Mouse (Mus musculus): ENCODE measurements around the gene Gm30191. TPM values are rescaled to one million over a fixed set of nuclear protein-coding genes. Genes with fewer than 3 reads are reported as not detected.

Gene Gm30191
- not detected in 2 replicates for polyA plus RNA-seq (2015; fragmentation: Nextera tagmentation; extraction: Ambion mirVana)

- peak within 1 kb of the TSS; percentile 63 for H3K4me3 ChIP-seq (ENCODE audit: low read length)
- H3K9ac ChIP-seq (ENCODE audit: low read depth, low read length) = peak within 1 kb of the TSS; percentile 26; the same call in 1 of the 2 replicates
These were observed at the start of gene Gm30191 for GRCm38 (mm10) chr4:134246719-134247258. Gene Gm30191 (plus strand): TSS chr4:134246935.

GRCm38 (mm10) chr4:134199371-134199770, 47.4 kb upstream of the Gm30191 start:
- Histone ChIP-seq H3K9me3 (ENCODE audit: control insufficient read depth, low read length) (no peaks in the 10 kb centered on the region), H3K36me3 (ENCODE audit: control insufficient read depth, insufficient read depth, low read length) (no peaks in the 10 kb centered on the region), H3K4me3 (ENCODE audit: low read length) (no peak overlapping the region), H3K4me2 (ENCODE audit: low read depth, low read length) (no peak overlapping the region), H3K4me1 (ENCODE audit: control insufficient read depth, insufficient read depth, low read length) (no peaks in the 10 kb centered on the region), H3K27me3 (replicated peaks; ENCODE audit: control insufficient read depth, insufficient read depth, low read length) (no peaks in the 10 kb centered on the region), H3K27ac (ENCODE audit: low read length) (no peak overlapping the region), H3K9ac (ENCODE audit: low read depth, low read length) (no peak overlapping the region)
- ATAC-seq = no peak
- 78% methylated on average over 2 of the region's 2 CpGs for WGBS

More at GRCm38 (mm10) chr4:134246719-134247258, at the start of gene Gm30191:
- WGBS = 70% methylated on average over 7 of the region's 7 CpGs
- H3K4me1 ChIP-seq (ENCODE audit: control insufficient read depth, insufficient read depth, low read length) = peaks cover 28% of the 10 kb centered on the region
- peaks cover 31% of the 10 kb centered on the region for H3K27me3 ChIP-seq (replicated peaks; ENCODE audit: control insufficient read depth, insufficient read depth, low read length)
- no peak within 1 kb of the TSS for H3K27ac ChIP-seq (ENCODE audit: low read length)
- no peaks in the 10 kb centered on the region for H3K36me3 ChIP-seq (ENCODE audit: control insufficient read depth, insufficient read depth, low read length)
- H3K9me3 ChIP-seq (ENCODE audit: control insufficient read depth, low read length) = no peaks in the 10 kb centered on the region
- H3K4me2 ChIP-seq (ENCODE audit: low read depth, low read length) = peak within 1 kb of the TSS; percentile 84
- ATAC-seq = no peak

DNA sequence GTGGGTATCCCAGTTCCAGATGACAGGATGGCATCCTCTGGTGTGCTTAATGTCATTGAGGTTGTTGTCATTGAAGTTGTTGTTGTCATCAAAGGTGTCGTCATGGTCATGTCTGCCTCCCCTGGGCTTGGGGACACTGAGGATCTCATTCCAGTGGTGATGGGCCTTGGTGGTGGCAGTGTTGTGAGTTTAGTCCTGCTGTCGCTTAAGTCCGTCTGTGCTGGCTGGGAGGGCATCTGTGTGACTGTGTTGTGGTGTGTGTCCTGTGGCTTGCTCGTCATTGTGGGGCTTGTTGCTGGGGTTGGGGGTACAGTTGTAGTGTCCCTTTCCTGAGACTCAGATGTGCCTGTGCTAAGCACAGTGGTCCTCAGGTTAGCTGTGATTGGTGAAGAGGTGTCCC, 43.8 kb upstream of the Gm30191 start, which contains the start of gene Gm7534:
Gene Gm7534, minus strand, starts transcription at position 101 of the 400 bp plus-strand sequence.
- no peak for ATAC-seq
- Histone ChIP-seq H3K9me3 (ENCODE audit: control insufficient read depth, low read length) (no peaks in the 10 kb centered on the region), H3K27ac (ENCODE audit: low read length) (no peak within 1 kb of the TSS), H3K4me1 (ENCODE audit: control insufficient read depth, insufficient read depth, low read length) (no peaks in the 10 kb centered on the region), H3K36me3 (ENCODE audit: control insufficient read depth, insufficient read depth, low read length) (no peaks in the 10 kb centered on the region), H3K9ac (ENCODE audit: low read depth, low read length) (no peak within 1 kb of the TSS), H3K4me2 (ENCODE audit: low read depth, low read length) (no peak within 1 kb of the TSS), H3K27me3 (replicated peaks; ENCODE audit: control insufficient read depth, insufficient read depth, low read length) (no peaks in the 10 kb centered on the region), H3K4me3 (ENCODE audit: low read length) (no peak within 1 kb of the TSS)
- 84% methylated on average over 4 of the region's 4 CpGs for WGBS

DNA sequence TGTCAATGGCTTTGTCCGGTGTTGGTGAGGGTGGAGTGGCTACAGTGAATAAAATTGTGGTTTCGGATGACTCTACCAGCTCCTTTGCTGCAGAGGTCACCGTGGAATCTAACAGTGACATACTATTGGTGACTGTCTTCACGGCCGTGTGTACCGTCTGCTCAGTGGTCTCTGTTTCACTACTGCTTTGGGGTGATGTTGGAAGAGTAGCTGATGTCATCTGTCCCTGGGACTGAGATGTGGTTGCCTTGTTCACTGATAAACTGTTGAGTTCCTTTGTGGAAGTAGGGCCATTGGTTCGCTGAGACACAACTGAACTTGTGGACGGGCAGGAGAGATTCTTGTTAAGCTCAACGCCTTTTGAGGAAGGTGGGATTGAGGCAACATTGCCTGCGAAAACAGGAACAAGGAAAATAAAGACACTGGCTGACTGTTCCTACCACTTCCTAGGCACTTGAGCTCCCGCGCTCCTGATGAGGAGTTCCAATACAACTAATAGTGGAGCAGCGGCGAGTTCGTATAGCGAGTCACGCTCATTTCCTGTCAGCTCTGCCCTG, 43.3 kb upstream of the Gm30191 start:
- no peaks in the 10 kb centered on the region for H3K27me3 ChIP-seq (replicated peaks; ENCODE audit: control insufficient read depth, insufficient read depth, low read length)
- no peaks in the 10 kb centered on the region for H3K4me1 ChIP-seq (ENCODE audit: control insufficient read depth, insufficient read depth, low read length)
- no peaks in the 10 kb centered on the region for H3K36me3 ChIP-seq (ENCODE audit: control insufficient read depth, insufficient read depth, low read length)
- ATAC-seq = no peak
- H3K4me2 ChIP-seq (ENCODE audit: low read depth, low read length) = no peak overlapping the region
- no peak overlapping the region for H3K27ac ChIP-seq (ENCODE audit: low read length)
- WGBS = 86% methylated on average over 17 of the region's 17 CpGs
- no peaks in the 10 kb centered on the region for H3K9me3 ChIP-seq (ENCODE audit: control insufficient read depth, low read length)
- H3K9ac ChIP-seq (ENCODE audit: low read depth, low read length) = no peak overlapping the region
- H3K4me3 ChIP-seq (ENCODE audit: low read length) = no peak overlapping the region

DNA sequence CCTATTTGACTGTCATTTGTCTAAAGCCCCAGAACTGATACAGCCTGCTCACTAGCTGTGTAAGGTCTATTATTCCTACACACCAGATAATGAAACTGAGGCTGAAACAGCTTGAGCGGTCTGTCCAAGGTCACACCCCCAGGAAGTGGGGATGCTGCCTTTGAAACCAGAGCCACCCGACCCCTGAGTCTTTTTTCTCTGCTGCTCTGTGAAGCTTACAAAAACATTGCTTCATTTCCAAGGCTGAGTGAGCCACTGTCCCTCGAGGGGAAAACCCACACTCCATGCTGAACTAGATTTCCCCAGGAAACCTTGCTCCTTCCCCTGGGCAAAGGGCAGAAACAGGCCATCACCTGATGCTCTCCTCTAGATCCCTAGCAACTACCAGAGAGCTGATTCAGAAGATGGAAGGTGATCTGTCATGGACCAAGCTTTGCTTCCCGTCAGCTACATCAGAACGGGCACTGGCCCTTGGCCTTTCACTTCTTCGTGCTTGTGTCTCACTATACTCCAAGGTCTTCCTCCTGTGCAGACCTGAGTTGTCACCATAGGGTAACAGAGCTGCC, 40.2 kb upstream of the Gm30191 start:
- 43% methylated on average over 6 of the region's 6 CpGs for WGBS
- no peak overlapping the region for H3K4me2 ChIP-seq (ENCODE audit: low read depth, low read length)
- no peaks in the 10 kb centered on the region for H3K4me1 ChIP-seq (ENCODE audit: control insufficient read depth, insufficient read depth, low read length)
- no peaks in the 10 kb centered on the region for H3K9me3 ChIP-seq (ENCODE audit: control insufficient read depth, low read length)
- H3K27ac ChIP-seq (ENCODE audit: low read length) = no peak overlapping the region
- no peaks in the 10 kb centered on the region for H3K36me3 ChIP-seq (ENCODE audit: control insufficient read depth, insufficient read depth, low read length)
- no peak for ATAC-seq
- H3K9ac ChIP-seq (ENCODE audit: low read depth, low read length) = no peak overlapping the region
- no peaks in the 10 kb centered on the region for H3K27me3 ChIP-seq (replicated peaks; ENCODE audit: control insufficient read depth, insufficient read depth, low read length)
- no peak overlapping the region for H3K4me3 ChIP-seq (ENCODE audit: low read length)

DNA sequence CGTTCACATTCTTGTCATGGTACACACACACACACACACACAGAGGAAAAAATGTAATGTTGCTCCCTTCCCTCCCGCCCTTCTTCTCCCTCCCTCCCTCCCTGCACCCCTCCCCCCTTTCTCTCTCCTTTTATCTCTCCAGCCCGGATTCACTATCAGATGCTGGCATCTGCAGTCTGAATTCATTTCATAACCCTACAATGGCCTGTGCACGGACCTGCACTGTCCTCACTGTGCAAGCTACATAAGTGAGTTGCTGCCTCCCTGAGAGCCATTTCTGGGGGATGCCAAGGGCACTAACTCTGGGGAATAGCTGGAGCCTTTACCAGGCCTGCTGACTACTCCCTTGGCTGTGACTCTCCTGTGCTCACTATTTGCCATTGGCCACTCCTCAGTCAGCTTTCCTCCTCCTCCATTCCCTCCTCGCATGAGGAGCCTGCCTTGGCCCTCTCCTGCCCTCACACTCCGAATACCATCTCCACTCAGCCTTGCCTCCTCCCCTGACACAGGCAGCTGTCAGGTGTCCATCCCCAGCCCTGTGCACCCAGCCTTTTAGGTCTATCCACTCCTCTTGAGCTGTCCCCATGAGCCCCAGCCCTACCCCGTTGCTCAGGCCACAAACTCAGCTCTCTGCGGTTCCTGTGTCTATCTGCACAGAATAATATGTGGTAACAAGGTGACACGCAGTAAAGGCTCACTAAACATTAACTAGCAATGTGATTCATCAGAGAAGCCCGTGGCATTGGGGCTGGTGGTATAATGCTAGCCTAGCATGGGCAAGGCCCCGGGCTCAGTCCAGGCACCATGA, 23.7 kb upstream of the Gm30191 start:
- Histone ChIP-seq H3K4me2 (ENCODE audit: low read depth, low read length) (peak overlapping the region; percentile 26; the same call in 1 of the 2 replicates), H3K9me3 (ENCODE audit: control insufficient read depth, low read length) (no peaks in the 10 kb centered on the region), H3K27me3 (replicated peaks; ENCODE audit: control insufficient read depth, insufficient read depth, low read length) (no peaks in the 10 kb centered on the region), H3K4me3 (ENCODE audit: low read length) (no peak overlapping the region), H3K27ac (ENCODE audit: low read length) (peak overlapping the region; percentile 72), H3K4me1 (ENCODE audit: control insufficient read depth, insufficient read depth, low read length) (0 out of 2 replicates have a peak, but pooled peaks cover 6% of the 10 kb centered on the region), H3K9ac (ENCODE audit: low read depth, low read length) (no peak overlapping the region), H3K36me3 (ENCODE audit: control insufficient read depth, insufficient read depth, low read length) (no peaks in the 10 kb centered on the region)
- WGBS = 34% methylated on average over 11 of the region's 11 CpGs
- peak; percentile 92 for ATAC-seq

DNA sequence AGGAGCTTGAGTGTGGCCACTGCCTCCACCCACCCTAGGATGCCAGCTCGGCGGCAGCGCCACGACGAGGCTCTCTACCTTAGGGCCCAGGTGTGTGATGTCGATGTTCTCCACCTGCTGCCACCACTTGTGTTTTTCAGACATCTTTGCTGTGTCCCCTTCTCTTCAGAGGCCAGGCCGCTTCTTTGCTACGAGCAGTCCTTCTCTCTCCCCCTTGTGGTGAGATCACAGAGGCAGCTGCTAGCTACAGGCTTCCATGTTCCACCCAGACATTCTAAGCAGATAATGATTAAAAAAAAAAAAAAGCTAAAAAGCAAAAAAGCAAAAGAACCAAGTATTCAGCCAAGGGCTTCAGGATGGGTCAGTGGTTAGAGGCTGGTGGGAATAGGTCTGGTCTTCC, 19.5 kb upstream of the Gm30191 start, which contains the start of gene Catsper4:
Gene Catsper4, minus strand, starts transcription at position 190 of the 400 bp plus-strand sequence.
- 72% methylated on average over 8 of the region's 8 CpGs for WGBS
- H3K27me3 ChIP-seq (replicated peaks; ENCODE audit: control insufficient read depth, insufficient read depth, low read length) = no peaks in the 10 kb centered on the region
- no peak within 1 kb of the TSS for H3K4me2 ChIP-seq (ENCODE audit: low read depth, low read length)
- no peak within 1 kb of the TSS for H3K27ac ChIP-seq (ENCODE audit: low read length)
- no peak for ATAC-seq
- H3K36me3 ChIP-seq (ENCODE audit: control insufficient read depth, insufficient read depth, low read length) = no peaks in the 10 kb centered on the region
- peaks cover 11% of the 10 kb centered on the region; the same call in 1 of the 2 replicates for H3K4me1 ChIP-seq (ENCODE audit: control insufficient read depth, insufficient read depth, low read length)
- no peak within 1 kb of the TSS for H3K9ac ChIP-seq (ENCODE audit: low read depth, low read length)
- no peaks in the 10 kb centered on the region for H3K9me3 ChIP-seq (ENCODE audit: control insufficient read depth, low read length)
- H3K4me3 ChIP-seq (ENCODE audit: low read length) = no peak within 1 kb of the TSS

- Histone ChIP-seq H3K9ac (ENCODE audit: low read depth, low read length) (peak overlapping the region; percentile 49), H3K27ac (ENCODE audit: low read length) (peak overlapping the region; percentile 50), H3K27me3 (replicated peaks; ENCODE audit: control insufficient read depth, insufficient read depth, low read length) (no peaks in the 10 kb centered on the region), H3K4me3 (ENCODE audit: low read length) (no peak overlapping the region), H3K4me2 (ENCODE audit: low read depth, low read length) (0 out of 2 replicates have a peak overlapping the region, but pooled peaks have one; percentile 30), H3K9me3 (ENCODE audit: control insufficient read depth, low read length) (no peaks in the 10 kb centered on the region), H3K36me3 (ENCODE audit: control insufficient read depth, insufficient read depth, low read length) (no peaks in the 10 kb centered on the region), H3K4me1 (ENCODE audit: control insufficient read depth, insufficient read depth, low read length) (peaks cover 8% of the 10 kb centered on the region; the same call in 1 of the 2 replicates)
- WGBS = 22% methylated on average over 8 of the region's 8 CpGs
- ATAC-seq = peak; percentile 84
These were observed 16.3 kb upstream of the Gm30191 start for GRCm38 (mm10) chr4:134230431-134230830.

- no peak for ATAC-seq
- Histone ChIP-seq H3K27me3 (replicated peaks; ENCODE audit: control insufficient read depth, insufficient read depth, low read length) (0 out of 2 replicates have a peak, but pooled peaks cover 2% of the 10 kb centered on the region), H3K4me3 (ENCODE audit: low read length) (no peak overlapping the region), H3K4me2 (ENCODE audit: low read depth, low read length) (no peak overlapping the region), H3K9ac (ENCODE audit: low read depth, low read length) (no peak overlapping the region), H3K27ac (ENCODE audit: low read length) (no peak overlapping the region), H3K4me1 (ENCODE audit: control insufficient read depth, insufficient read depth, low read length) (peaks cover 12% of the 10 kb centered on the region; the same call in 1 of the 2 replicates), H3K9me3 (ENCODE audit: control insufficient read depth, low read length) (no peaks in the 10 kb centered on the region), H3K36me3 (ENCODE audit: control insufficient read depth, insufficient read depth, low read length) (no peaks in the 10 kb centered on the region)
- 85% methylated on average over 5 of the region's 5 CpGs for WGBS
These were observed 11.9 kb upstream of the Gm30191 start for GRCm38 (mm10) chr4:134234876-134235275.
